Mouse (Mus musculus) ES-E14 (cell line): ENCODE measurements at regions not wholly inside any gene's neighbourhood (a gene's known extent, or its start where the extent isn't known, plus 50 kb on each side); places are given as distances from the start of the nearest gene placed in this dataset.
A peak's percentile ranks its signal among the peaks of the same experiment; 100 is the strongest.

Experiments used
- DNase-seq: peaks from one replicate; pipeline ENCODE4 v3.0.0-alpha.2; 2013; ENCODE audit warnings: low read depth, low spot score
- H3K27ac ChIP-seq: 2 replicates; pipeline ENCODE4 v1.5.1; 2012; ENCODE audit warnings: low read depth, mild to moderate bottlenecking, low read length, moderate library complexity, mixed read lengths; ENCODE audit not compliant: poor library complexity, insufficient read depth, severe bottlenecking
- H3K36me3 ChIP-seq: 2 replicates; pipeline ENCODE4 v1.6.1; 2012; ENCODE audit warnings: mild to moderate bottlenecking, low read length, moderate library complexity, mixed read lengths; ENCODE audit not compliant: control insufficient read depth, poor library complexity, insufficient read depth, severe bottlenecking
- H3K4me1 ChIP-seq, 2 experiments: fragments of 150-350 bp in 1 of 2; sonication (generic) in 1 of 2; 2 replicates each; pipeline ENCODE4 v1.6.1; 2012; ENCODE audit warnings: low read length in 2 of 2, mild to moderate bottlenecking in 1 of 2, mixed read lengths in 1 of 2; ENCODE audit not compliant: control insufficient read depth in 2 of 2, insufficient read depth in 2 of 2, poor library complexity in 1 of 2
- H3K4me3 ChIP-seq, 2 experiments: fragments of 150-350 bp in 1 of 2; sonication (generic) in 1 of 2; 2 replicates each; pipeline ENCODE4 v1.5.1; 2012; ENCODE audit warnings: low read length in 2 of 2, low read depth in 1 of 2, mild to moderate bottlenecking in 1 of 2, mixed read lengths in 1 of 2; ENCODE audit not compliant: insufficient read depth in 1 of 2, poor library complexity in 1 of 2, severe bottlenecking in 1 of 2
- H3K9ac ChIP-seq: 2 replicates; pipeline ENCODE4 v1.6.1; 2012; ENCODE audit warnings: low read depth, mild to moderate bottlenecking, low read length, mixed read lengths; ENCODE audit not compliant: poor library complexity, insufficient read depth, severe bottlenecking
- H3K9me3 ChIP-seq: fragments of 150-350 bp; sonication (generic); 2 replicates; pipeline ENCODE4 v1.6.1; 2012; ENCODE audit warnings: low read depth, mild to moderate bottlenecking, low read length; ENCODE audit not compliant: control insufficient read depth, insufficient read depth
- CHD2 ChIP-seq: IDR thresholded peaks from 2 replicates; pipeline ENCODE4 v1.6.1; 2014; ENCODE audit warnings: mild to moderate bottlenecking, low read depth, low read length, inconsistent platforms
- HCFC1 ChIP-seq: IDR thresholded peaks from 2 replicates; pipeline ENCODE4 v1.6.1; 2012; ENCODE audit warnings: low read length, inconsistent platforms, borderline replicate concordance; ENCODE audit not compliant: insufficient read depth
- MAFK ChIP-seq: IDR thresholded peaks from 2 replicates; pipeline ENCODE4 v1.6.1; 2014; ENCODE audit warnings: mild to moderate bottlenecking, low read depth, low read length, inconsistent platforms; ENCODE audit not compliant: insufficient read depth
- ZC3H11A ChIP-seq: IDR thresholded peaks from 2 replicates; pipeline ENCODE4 v1.6.1; 2012; ENCODE audit warnings: low read depth, mild to moderate bottlenecking, inconsistent platforms, low read length, borderline replicate concordance
- ZNF384 ChIP-seq: IDR thresholded peaks from 2 replicates; pipeline ENCODE4 v1.6.1; 2012; ENCODE audit warnings: low read depth, low read length, inconsistent platforms
- in situ Hi-C, 2 experiments: fragments of 600-800 bp; cut with MboI; formaldehyde crosslinking; loops; one replicate each; pipeline ENCODE4 v1.15.1; 2025; ENCODE audit warnings: low sequenced_read_pairs in 2 of 2, inconsistent platforms in 1 of 2; ENCODE audit not compliant: unreplicated experiment in 2 of 2

- no peak for TF ChIP-seq MAFK
- TF ChIP-seq ZNF384, result no peak
- TF ChIP-seq ZC3H11A, result no peak
- TF ChIP-seq CHD2, result no peak
- TF ChIP-seq HCFC1, result no peak
- no peak overlapping the region for H3K9ac ChIP-seq
- H3K9me3 ChIP-seq, result no peaks in the 10 kb centered on the region
- in situ Hi-C loops, result no loop called here
- no peaks in the 10 kb centered on the region for H3K36me3 ChIP-seq
- H3K4me3 ChIP-seq, result no peak overlapping the region
- H3K4me1 ChIP-seq, result no peaks in the 10 kb centered on the region
- no peak overlapping the region for H3K27ac ChIP-seq
- peak; percentile 60 for DNase-seq
These were observed 649.0 kb downstream of the Dhx35 start for GRCm38 (mm10) chr2:159443581-159443980.

DNA sequence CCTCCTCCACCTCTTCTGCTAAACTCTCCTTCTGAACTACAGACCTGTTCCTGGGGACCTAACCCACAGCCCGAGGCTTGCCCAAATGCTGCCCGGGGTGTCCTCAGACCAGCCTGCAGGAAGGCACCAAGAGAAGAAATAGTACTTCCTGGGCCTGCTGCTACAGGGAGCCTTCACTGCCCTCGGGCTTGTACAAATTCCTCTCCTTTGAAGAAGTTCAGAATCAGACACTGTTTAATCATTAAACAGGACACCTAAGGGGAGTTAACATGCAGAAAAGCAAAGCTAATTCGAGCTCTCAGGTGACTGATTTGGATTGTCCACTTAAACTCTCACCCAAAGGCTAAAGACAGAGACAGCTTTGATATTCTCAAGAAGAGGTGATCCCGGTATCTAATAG is 651.8 kb downstream of the Dhx35 start:
- DNase-seq, result no peak
- in situ Hi-C loops, result no loop called here
- TF ChIP-seq CHD2 (no peak), ZNF384 (no peak), HCFC1 (no peak), ZC3H11A (no peak), MAFK (no peak)

GRCm38 (mm10) chr2:159446886-159447285 is 652.3 kb downstream of the Dhx35 start:
- no peak for DNase-seq
- no peaks in the 10 kb centered on the region for H3K36me3 ChIP-seq
- no peak overlapping the region for H3K9ac ChIP-seq
- TF ChIP-seq CHD2 (no peak), ZC3H11A (no peak), MAFK (no peak), ZNF384 (no peak), HCFC1 (no peak)
- H3K4me3 ChIP-seq, result no peak overlapping the region
- H3K4me1 ChIP-seq, result no peaks in the 10 kb centered on the region
- in situ Hi-C loops, result no loop called here
- no peak overlapping the region for H3K27ac ChIP-seq
- no peaks in the 10 kb centered on the region for H3K9me3 ChIP-seq

More for the DNA sequence above, 651.8 kb downstream of the Dhx35 start:
- Histone ChIP-seq H3K4me3 (no peak overlapping the region), H3K36me3 (no peaks in the 10 kb centered on the region), H3K9me3 (no peaks in the 10 kb centered on the region), H3K9ac (no peak overlapping the region), H3K27ac (no peak overlapping the region), H3K4me1 (no peaks in the 10 kb centered on the region)

- H3K9ac ChIP-seq, result no peak overlapping the region
- H3K9me3 ChIP-seq, result no peaks in the 10 kb centered on the region
- DNase-seq, result no peak
- H3K36me3 ChIP-seq, result no peaks in the 10 kb centered on the region
- TF ChIP-seq ZNF384 (no peak), HCFC1 (no peak), ZC3H11A (no peak)
- H3K4me3 ChIP-seq, result no peak overlapping the region
- no peak overlapping the region for H3K27ac ChIP-seq
- no peaks in the 10 kb centered on the region for H3K4me1 ChIP-seq
- in situ Hi-C loops, result no loop called here
These were observed 654.4 kb downstream of the Dhx35 start for GRCm38 (mm10) chr2:159448976-159449375.

- in situ Hi-C loops, result no loop called here
- H3K4me1 ChIP-seq, result no peaks in the 10 kb centered on the region
These were observed 656.8 kb downstream of the Dhx35 start for GRCm38 (mm10) chr2:159451439-159451838.

More at GRCm38 (mm10) chr2:159451439-159451838, 656.8 kb downstream of the Dhx35 start:
- Histone ChIP-seq H3K4me3 (no peak overlapping the region), H3K36me3 (no peaks in the 10 kb centered on the region; the same call in 1 of the 2 replicates), H3K9ac (no peak overlapping the region), H3K27ac (no peak overlapping the region), H3K9me3 (no peaks in the 10 kb centered on the region)
- no peak for TF ChIP-seq ZC3H11A
- no peak for TF ChIP-seq MAFK
- no peak for DNase-seq
